Mouse (Mus musculus): ENCODE data around the gene Cfap77.

GRCm38 (mm10) chr2:29007656-29008055 is 47.2 kb downstream of the Cfap77 start:
- TF ChIP-seq POLR2A (IDR thresholded peaks at IDR 0.05; ENCODE audit: low read depth, low read length) (no peak), CTCF (IDR thresholded peaks at IDR 0.05; ENCODE audit: extremely low read depth, insufficient read length, insufficient replicate concordance, low read depth, low read length) (no peak)

Data from small intestine, adult 2 months (tissue).